Mouse (Mus musculus): ENCODE results near the gene Fbxl8. TPM values are rescaled to one million over a fixed set of nuclear protein-coding genes. Genes with fewer than 3 reads are reported as not detected.
A peak's percentile ranks its signal among the peaks of the same experiment; 100 is the strongest.

Gene Fbxl8
- polyA plus RNA-seq, 1 experiment = 7.6 TPM

DNA sequence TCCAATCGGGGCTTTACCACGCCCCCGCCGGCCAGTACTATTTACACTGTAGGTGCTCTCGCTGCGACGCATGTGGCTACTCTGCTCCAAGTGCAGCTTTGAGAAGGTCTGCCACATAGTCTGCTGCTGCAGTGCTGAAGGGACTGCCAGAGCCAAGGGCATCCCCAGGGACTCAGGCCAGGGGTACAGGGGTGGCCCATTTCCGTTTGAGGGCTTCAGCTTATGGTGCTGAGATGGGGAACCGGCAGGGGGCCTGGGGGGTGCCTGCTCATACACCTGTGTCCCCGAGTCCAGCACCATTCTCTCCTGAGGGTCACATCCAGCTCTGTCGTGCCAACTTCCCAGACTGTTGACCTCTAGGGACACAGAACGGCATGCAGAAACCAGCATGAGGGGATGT lies 21.1 kb downstream of the Fbxl8 start:
- Histone ChIP-seq H3K79me2 (ENCODE audit: control insufficient read depth, insufficient read depth) (peaks cover 30% of the 10 kb centered on the region), H3K27me3 (ENCODE audit: control insufficient read depth, insufficient read depth, insufficient read length) (no peaks in the 10 kb centered on the region), H3ac (ENCODE audit: control insufficient read depth, insufficient read length, low read depth) (no peak overlapping the region), H3K36me3 (ENCODE audit: control insufficient read depth, insufficient read depth) (peaks cover 21% of the 10 kb centered on the region), H3K4me3 (ENCODE audit: insufficient read depth, poor library complexity, severe bottlenecking) (no peak overlapping the region), H3K79me3 (ENCODE audit: low read depth) (peaks cover 14% of the 10 kb centered on the region)
- TF ChIP-seq USF1 (IDR thresholded peaks at IDR 0.05; ENCODE audit: low read depth) (no peak), MYOD1 (IDR thresholded peaks at IDR 0.05; ENCODE audit: control insufficient read depth, insufficient read length, low read depth) (no peak), CTCF (IDR thresholded peaks at IDR 0.05; ENCODE audit: control insufficient read depth, insufficient read depth, insufficient read length) (no peak), MAX (IDR thresholded peaks at IDR 0.05) (no peak), FOSL1 (IDR thresholded peaks at IDR 0.05; ENCODE audit: insufficient read depth, low read length, poor library complexity, severe bottlenecking) (no peak)

DNA sequence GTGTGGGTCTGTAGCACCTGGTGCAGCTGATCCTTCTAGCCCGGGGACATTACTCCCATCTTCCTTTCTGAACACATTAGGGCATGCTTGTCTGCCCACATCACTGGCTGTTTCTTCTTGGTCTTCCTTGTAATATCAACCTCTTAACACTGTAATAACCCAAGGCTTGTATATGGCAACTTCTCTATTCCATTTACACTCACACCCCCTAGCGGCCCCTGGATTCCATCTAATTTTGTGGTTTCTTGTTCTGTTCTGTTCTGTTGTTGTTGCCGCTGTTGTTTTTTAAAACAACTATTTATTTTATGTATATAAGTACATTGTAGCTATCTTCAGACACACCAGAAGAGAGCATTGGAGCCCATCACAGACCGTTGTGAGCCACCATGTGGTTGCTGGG lies 22.5 kb downstream of the Fbxl8 start:
- Histone ChIP-seq H3K27me3 (ENCODE audit: control insufficient read depth, insufficient read depth, insufficient read length) (no peaks in the 10 kb centered on the region), H3ac (ENCODE audit: control insufficient read depth, insufficient read length, low read depth) (no peak overlapping the region), H3K36me3 (ENCODE audit: control insufficient read depth, insufficient read depth) (peaks cover 15% of the 10 kb centered on the region), H3K79me2 (ENCODE audit: control insufficient read depth, insufficient read depth) (peaks cover 30% of the 10 kb centered on the region), H3K4me3 (ENCODE audit: insufficient read depth, poor library complexity, severe bottlenecking) (no peak overlapping the region), H3K79me3 (ENCODE audit: low read depth) (peaks cover 14% of the 10 kb centered on the region)
- no peak for TF ChIP-seq USF1 (IDR thresholded peaks at IDR 0.05; ENCODE audit: low read depth)
- no peak for TF ChIP-seq MAX (IDR thresholded peaks at IDR 0.05)
- TF ChIP-seq MYOD1 (IDR thresholded peaks at IDR 0.05; ENCODE audit: control insufficient read depth, insufficient read length, low read depth) = no peak
- no peak for TF ChIP-seq FOSL1 (IDR thresholded peaks at IDR 0.05; ENCODE audit: insufficient read depth, low read length, poor library complexity, severe bottlenecking)
- TF ChIP-seq MYOG (IDR thresholded peaks at IDR 0.05; ENCODE audit: control insufficient read depth, extremely low read depth, insufficient read length) = no peak
- TF ChIP-seq CEBPB (IDR thresholded peaks at IDR 0.05; ENCODE audit: low read depth) = no peak
- no peak for TF ChIP-seq CTCF (IDR thresholded peaks at IDR 0.05; ENCODE audit: control insufficient read depth, insufficient read depth, insufficient read length)

DNA sequence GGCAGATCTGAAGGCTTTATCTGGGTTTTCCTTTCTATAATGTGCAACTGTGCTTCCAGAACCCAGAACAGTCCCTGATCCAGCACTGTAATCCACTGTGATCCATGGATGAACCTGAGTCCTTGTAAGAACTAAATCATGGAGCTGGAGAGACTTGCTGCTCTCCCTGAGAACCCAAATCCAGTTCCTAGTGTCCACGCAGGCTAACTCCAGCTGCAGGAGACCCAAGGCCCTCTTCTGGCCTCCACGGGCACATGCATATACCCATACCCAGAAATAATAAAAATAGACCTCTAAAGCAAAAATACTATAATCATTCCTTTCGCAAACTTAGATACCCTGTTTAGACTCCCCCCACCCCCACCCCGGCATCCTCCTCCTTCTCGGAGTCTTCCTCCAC lies 23.8 kb downstream of the Fbxl8 start:
- TF ChIP-seq MYOG (IDR thresholded peaks at IDR 0.05; ENCODE audit: control insufficient read depth, extremely low read depth, insufficient read length) (no peak), CEBPB (IDR thresholded peaks at IDR 0.05; ENCODE audit: low read depth) (no peak), USF1 (IDR thresholded peaks at IDR 0.05; ENCODE audit: low read depth) (no peak), CTCF (IDR thresholded peaks at IDR 0.05; ENCODE audit: control insufficient read depth, insufficient read depth, insufficient read length) (no peak), MAX (IDR thresholded peaks at IDR 0.05) (no peak), FOSL1 (IDR thresholded peaks at IDR 0.05; ENCODE audit: insufficient read depth, low read length, poor library complexity, severe bottlenecking) (no peak), MYOD1 (IDR thresholded peaks at IDR 0.05; ENCODE audit: control insufficient read depth, insufficient read length, low read depth) (no peak)
- peaks cover 30% of the 10 kb centered on the region for H3K79me2 ChIP-seq (ENCODE audit: control insufficient read depth, insufficient read depth)
- no peak overlapping the region for H3ac ChIP-seq (ENCODE audit: control insufficient read depth, insufficient read length, low read depth)
- peaks cover 5% of the 10 kb centered on the region for H3K36me3 ChIP-seq (ENCODE audit: control insufficient read depth, insufficient read depth)
- no peaks in the 10 kb centered on the region for H3K27me3 ChIP-seq (ENCODE audit: control insufficient read depth, insufficient read depth, insufficient read length)
- peaks cover 14% of the 10 kb centered on the region for H3K79me3 ChIP-seq (ENCODE audit: low read depth)
- H3K4me3 ChIP-seq (ENCODE audit: insufficient read depth, poor library complexity, severe bottlenecking) = peak overlapping the region; percentile 39

DNA sequence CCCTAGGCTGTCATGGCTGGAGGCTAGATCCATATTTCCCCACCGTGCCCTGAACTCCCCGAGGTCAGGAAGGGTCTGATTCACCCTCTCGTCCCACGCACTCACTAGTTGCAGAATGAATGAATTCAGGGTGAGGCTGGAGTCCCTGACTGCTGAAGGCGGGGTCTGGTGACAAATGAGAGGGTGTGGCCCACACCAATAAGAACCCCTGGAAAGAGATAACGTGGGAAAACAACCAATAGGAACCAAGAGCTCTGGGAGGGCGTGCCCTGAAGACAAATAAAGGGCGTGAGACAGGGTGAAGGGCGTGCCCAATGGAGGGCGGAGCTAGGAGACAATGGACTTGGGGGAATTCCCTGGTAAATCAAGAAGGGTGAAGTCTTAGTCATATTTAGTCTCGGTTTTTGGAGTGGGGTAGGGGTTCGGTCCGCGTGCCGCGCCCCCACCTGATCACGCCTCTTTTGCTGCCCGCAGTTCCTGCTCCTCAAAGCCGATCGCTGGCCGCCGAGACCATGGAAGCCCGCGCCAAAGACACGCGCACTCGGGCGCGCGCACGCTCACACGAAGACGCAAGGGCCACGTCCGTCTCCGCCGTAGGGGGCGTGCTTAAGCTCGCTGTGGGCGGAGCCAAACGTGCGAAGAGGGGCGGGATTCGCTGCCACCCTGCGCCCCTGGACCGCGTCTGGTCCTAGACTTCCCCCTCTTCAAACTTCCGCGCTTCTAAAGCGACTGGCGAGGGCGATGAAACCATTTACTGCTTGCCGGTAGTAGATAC lies 24.7 kb downstream of the Fbxl8 start:
- H3K27me3 ChIP-seq (ENCODE audit: control insufficient read depth, insufficient read depth, insufficient read length) = no peaks in the 10 kb centered on the region
- TF ChIP-seq FOSL1 (IDR thresholded peaks at IDR 0.05; ENCODE audit: insufficient read depth, low read length, poor library complexity, severe bottlenecking) (no peak), CTCF (IDR thresholded peaks at IDR 0.05; ENCODE audit: control insufficient read depth, insufficient read depth, insufficient read length) (peak; percentile 2), MAX (IDR thresholded peaks at IDR 0.05) (peak; percentile 37)

DNA sequence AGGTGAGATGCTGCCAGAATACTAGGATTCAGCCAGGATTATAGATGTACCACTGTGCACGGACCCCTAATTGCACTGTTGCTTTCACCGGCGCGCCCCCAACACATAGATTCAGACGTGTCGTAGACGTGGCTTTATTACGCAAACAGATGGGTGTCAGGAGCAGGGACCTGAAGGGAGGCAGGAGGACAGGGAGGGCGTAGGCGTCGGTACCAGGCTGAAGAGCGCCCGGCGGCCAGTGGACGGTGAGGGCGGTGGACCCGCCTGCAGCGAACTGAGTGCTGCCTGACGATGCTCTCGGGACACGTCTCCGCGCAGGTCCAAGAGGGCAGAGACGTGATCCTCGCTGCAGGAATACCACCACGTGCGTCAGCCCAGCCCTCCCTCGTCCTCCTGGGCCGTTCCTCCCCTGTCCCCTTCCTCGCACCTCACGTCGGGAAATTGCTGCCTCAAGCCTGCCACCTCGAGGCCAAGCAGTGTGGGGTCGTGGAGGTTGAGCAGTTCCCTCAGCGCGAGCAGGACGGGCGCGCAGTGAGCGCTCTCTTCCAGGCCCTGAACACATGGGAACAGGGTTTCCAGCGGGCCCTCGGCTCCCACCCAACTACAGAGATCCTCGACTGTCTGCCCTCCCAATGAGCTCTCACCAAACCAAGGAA lies 25.5 kb downstream of the Fbxl8 start, which contains the start of gene 4931428F04Rik:
Gene 4931428F04Rik (minus strand): TSS at position 60 of the 656 bp plus-strand sequence.
- H3K79me2 ChIP-seq (ENCODE audit: control insufficient read depth, insufficient read depth) = peaks cover 30% of the 10 kb centered on the region
- H3ac ChIP-seq (ENCODE audit: control insufficient read depth, insufficient read length, low read depth) = peak within 1 kb of the TSS; percentile 63
- H3K79me3 ChIP-seq (ENCODE audit: low read depth) = peaks cover 14% of the 10 kb centered on the region
- H3K36me3 ChIP-seq (ENCODE audit: control insufficient read depth, insufficient read depth) = peaks cover 5% of the 10 kb centered on the region
- H3K4me3 ChIP-seq (ENCODE audit: insufficient read depth, poor library complexity, severe bottlenecking) = peak within 1 kb of the TSS; percentile 39
- no peaks in the 10 kb centered on the region for H3K27me3 ChIP-seq (ENCODE audit: control insufficient read depth, insufficient read depth, insufficient read length)
- peak; percentile 83 for TF ChIP-seq MAX (IDR thresholded peaks at IDR 0.05)
- TF ChIP-seq CTCF (IDR thresholded peaks at IDR 0.05; ENCODE audit: control insufficient read depth, insufficient read depth, insufficient read length) = peak; percentile 94
- no peak for TF ChIP-seq MYOG (IDR thresholded peaks at IDR 0.05; ENCODE audit: control insufficient read depth, extremely low read depth, insufficient read length)

More for the DNA sequence above, 24.7 kb downstream of the Fbxl8 start:
- Histone ChIP-seq H3ac (ENCODE audit: control insufficient read depth, insufficient read length, low read depth) (peak overlapping the region; percentile 63), H3K36me3 (ENCODE audit: control insufficient read depth, insufficient read depth) (peaks cover 5% of the 10 kb centered on the region), H3K79me3 (ENCODE audit: low read depth) (peaks cover 14% of the 10 kb centered on the region), H3K4me3 (ENCODE audit: insufficient read depth, poor library complexity, severe bottlenecking) (peak overlapping the region; percentile 39), H3K79me2 (ENCODE audit: control insufficient read depth, insufficient read depth) (peaks cover 30% of the 10 kb centered on the region)
